Mouse (Mus musculus) heart, embryonic 13.5 days (tissue): ENCODE data around the gene Spcs1. TPM values are rescaled to one million over a fixed set of nuclear protein-coding genes. Genes with fewer than 3 reads are reported as not detected.
A peak's percentile ranks its signal among the peaks of the same experiment; 100 is the strongest.

ENCODE experiments used
- ATAC-seq: fragments of 200-750 bp; cut with Nextera tagmentation; 2 replicates; pipeline ENCODE4 v1.8.0; 2017; ENCODE audit warnings: moderate TSS enrichment; ENCODE audit not compliant: insufficient number of reproducible peaks, low FRiP score, low TSS enrichment; ENCODE audit errors: extremely low read depth
- H3K27ac ChIP-seq: fragments of 300-500 bp; sonication (generic); replicated peaks from 2 replicates; pipeline ENCODE4 v1.5.1; 2015; ENCODE audit warnings: moderate library complexity, mild to moderate bottlenecking, inconsistent platforms
- H3K27me3 ChIP-seq: fragments of 300-500 bp; sonication (generic); replicated peaks from 2 replicates; pipeline ENCODE4 v1.6.1; 2015; ENCODE audit warnings: mild to moderate bottlenecking, inconsistent platforms
- H3K36me3 ChIP-seq: fragments of 300-500 bp; sonication (generic); 2 replicates; pipeline ENCODE4 v1.6.1; 2015; ENCODE audit warnings: mild to moderate bottlenecking, inconsistent platforms
- H3K4me1 ChIP-seq: fragments of 300-500 bp; sonication (generic); 2 replicates; pipeline ENCODE4 v1.6.1; 2015; ENCODE audit warnings: inconsistent platforms
- H3K4me2 ChIP-seq: fragments of 300-500 bp; sonication (generic); 2 replicates; pipeline ENCODE4 v1.6.1; 2015; ENCODE audit warnings: inconsistent platforms, mild to moderate bottlenecking, moderate library complexity
- H3K4me3 ChIP-seq: fragments of 300-500 bp; sonication (generic); 2 replicates; pipeline ENCODE4 v1.5.1; 2015; ENCODE audit warnings: moderate library complexity, mild to moderate bottlenecking, inconsistent platforms
- H3K9ac ChIP-seq: fragments of 300-500 bp; sonication (generic); 2 replicates; pipeline ENCODE4 v1.6.1; 2015; ENCODE audit warnings: inconsistent platforms, mild to moderate bottlenecking, moderate library complexity
- H3K9me3 ChIP-seq: fragments of 300-500 bp; sonication (generic); 2 replicates; pipeline ENCODE4 v1.6.1; 2016; ENCODE audit warnings: inconsistent platforms
- WGBS: fragments of 180-500 bp; shearing (Covaris S2); methylation state at CpG from one replicate; pipeline ENCODE4 v1.1.7; 2015; ENCODE audit warnings: mixed read lengths; 5-methylcytosine and 5-hydroxymethylcytosine counted together
- polyA plus RNA-seq: library from polyadenylated mRNA; unstranded; fragments of >200 nt; fragmentation: Nextera tagmentation; extraction: Ambion mirVana; gene quantifications from 2 replicates; pipeline ENCODE4 v1.2.1, GENCODE M21; 2015

Spcs1 gene
- polyA plus RNA-seq: 340 and 382 TPM in 2 replicates

DNA sequence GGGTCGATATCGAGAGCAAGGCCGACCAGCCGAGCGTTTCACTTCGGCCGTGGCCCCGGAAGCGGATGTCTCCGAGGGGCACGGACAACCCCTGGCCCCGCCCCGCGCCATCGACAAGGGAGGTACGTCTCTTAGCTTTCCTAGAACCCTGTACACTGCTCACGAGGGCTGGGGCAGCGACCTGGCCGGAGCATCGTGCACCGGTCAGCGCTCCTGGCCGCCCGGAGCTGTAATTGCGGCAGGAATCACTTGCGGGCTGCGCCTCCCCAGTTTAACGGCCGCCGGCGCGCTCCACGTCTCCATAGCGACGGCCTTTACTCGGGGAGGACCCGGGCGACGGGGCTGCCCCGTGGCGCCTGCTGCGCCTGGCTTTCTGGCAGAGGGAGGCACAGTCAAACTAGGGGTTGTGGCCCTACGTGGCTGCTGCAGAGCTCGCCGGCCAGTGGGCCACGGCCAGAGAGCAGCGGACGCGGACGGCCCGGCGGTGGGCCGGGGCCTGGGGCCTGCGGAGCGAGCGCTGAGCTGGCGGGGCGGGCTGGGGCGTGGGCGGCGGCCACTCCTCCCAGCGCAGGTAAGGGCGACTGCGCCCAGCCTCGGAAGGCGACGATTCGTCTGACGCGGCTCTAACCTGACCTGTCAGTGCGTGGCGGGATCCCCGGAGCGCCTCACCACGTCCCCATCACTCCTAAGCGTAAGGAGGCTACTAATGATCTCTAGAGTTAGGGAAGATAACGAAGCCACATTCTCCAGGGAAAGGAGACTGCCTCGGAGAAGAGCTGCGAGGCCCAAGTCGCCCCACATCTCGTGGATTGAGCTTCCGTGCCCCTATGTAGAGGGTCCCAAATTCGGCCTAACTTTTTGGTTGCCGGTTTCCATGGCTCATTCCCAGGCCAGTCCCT, at the start of gene Spcs1, which contains the start of gene Glt8d1:
Spcs1 (minus strand) TSS at position 366 of the 899 bp plus-strand sequence.
Glt8d1 (plus strand) TSS at position 94 of the 899 bp plus-strand sequence.
- Histone ChIP-seq H3K9me3 (no peaks in the 10 kb centered on the region), H3K4me3 (peak within 1 kb of the TSS; percentile 80), H3K4me1 (peaks cover 19% of the 10 kb centered on the region), H3K36me3 (peaks cover 29% of the 10 kb centered on the region), H3K9ac (peak within 1 kb of the TSS; percentile 88), H3K27ac (peak within 1 kb of the TSS; percentile 90), H3K4me2 (peak within 1 kb of the TSS; percentile 82), H3K27me3 (no peaks in the 10 kb centered on the region)
- under 1% methylated on average over 65 of the region's 84 CpGs for WGBS
- ATAC-seq: peak; percentile 84

DNA sequence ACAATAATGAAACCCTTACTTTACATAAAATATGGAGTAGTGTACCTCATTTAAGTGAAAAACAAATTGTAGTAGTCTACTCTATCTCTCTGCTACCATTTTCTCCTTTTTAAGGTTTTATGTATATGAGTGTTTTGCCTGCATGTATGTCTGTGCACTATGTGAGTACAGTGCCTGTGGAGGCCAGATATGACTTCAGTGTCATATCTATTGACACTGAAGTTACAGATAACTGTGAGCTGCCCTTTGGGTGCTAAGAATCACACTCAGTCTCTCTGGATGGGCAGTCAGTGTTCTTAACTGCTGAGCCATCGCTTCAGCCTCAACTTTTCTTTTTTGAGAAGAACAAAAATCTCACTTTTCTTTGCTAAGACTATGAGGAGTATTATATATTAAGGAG, 44.3 kb upstream of the Spcs1 start:
- Histone ChIP-seq H3K27ac (no peak overlapping the region), H3K4me1 (no peaks in the 10 kb centered on the region), H3K36me3 (peaks cover 81% of the 10 kb centered on the region), H3K9me3 (no peaks in the 10 kb centered on the region), H3K27me3 (no peaks in the 10 kb centered on the region), H3K4me3 (no peak overlapping the region), H3K4me2 (no peak overlapping the region), H3K9ac (no peak overlapping the region)
- 65% methylated on average over 1 of the region's 1 CpGs for WGBS
- ATAC-seq: no peak

DNA sequence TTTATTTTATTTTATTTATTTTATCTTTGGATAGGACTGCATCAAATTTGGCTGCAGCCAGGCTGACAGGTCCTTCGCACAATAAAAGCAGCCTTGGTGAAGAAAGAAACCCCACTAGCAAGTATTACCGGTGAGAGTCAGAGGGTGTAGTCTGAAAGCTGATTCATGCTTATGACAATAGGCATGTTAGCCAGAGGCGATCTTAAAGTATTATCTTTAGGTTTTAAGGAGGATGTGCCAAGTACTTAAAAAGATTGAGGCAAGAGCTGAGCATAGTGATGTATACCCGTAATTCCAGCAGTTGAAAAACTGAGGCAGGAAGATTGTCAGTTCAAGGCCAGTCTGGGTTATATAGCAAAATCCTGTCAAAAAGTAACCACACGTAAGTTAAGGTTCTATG, 43.8 kb upstream of the Spcs1 start:
- peaks cover 79% of the 10 kb centered on the region for H3K36me3 ChIP-seq
- H3K4me1 ChIP-seq: no peaks in the 10 kb centered on the region
- ATAC-seq: no peak
- no peak overlapping the region for H3K4me3 ChIP-seq
- H3K27me3 ChIP-seq: no peaks in the 10 kb centered on the region
- no peaks in the 10 kb centered on the region for H3K9me3 ChIP-seq
- H3K9ac ChIP-seq: no peak overlapping the region
- 82% methylated on average over 5 of the region's 5 CpGs for WGBS
- H3K4me2 ChIP-seq: no peak overlapping the region
- H3K27ac ChIP-seq: no peak overlapping the region

DNA sequence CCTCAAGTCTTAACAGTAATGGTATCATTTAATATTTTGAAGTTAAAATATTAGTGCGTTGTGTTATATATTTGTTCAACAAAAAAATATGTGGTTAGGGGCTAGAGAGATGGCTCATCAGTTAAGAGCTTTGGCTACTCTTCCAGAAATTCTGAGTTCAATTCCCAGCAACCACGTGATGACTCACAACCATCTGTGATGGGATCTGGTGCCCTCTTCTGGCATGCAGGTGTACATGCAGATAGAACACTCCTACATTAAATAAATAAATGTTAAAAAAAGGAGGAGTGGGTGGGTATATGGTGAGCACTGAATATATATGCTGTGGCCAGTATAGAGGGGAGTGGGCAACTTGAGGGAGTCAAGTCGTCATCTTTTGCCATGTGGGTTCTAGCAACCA, 24.3 kb upstream of the Spcs1 start:
- H3K9me3 ChIP-seq: no peaks in the 10 kb centered on the region
- no peaks in the 10 kb centered on the region for H3K27me3 ChIP-seq
- no peak overlapping the region for H3K27ac ChIP-seq
- 79% methylated on average over 3 of the region's 3 CpGs for WGBS
- H3K4me3 ChIP-seq: no peak overlapping the region
- ATAC-seq: no peak
- no peak overlapping the region for H3K9ac ChIP-seq
- H3K4me2 ChIP-seq: no peak overlapping the region
- peaks cover 87% of the 10 kb centered on the region for H3K36me3 ChIP-seq
- H3K4me1 ChIP-seq: peaks cover 7% of the 10 kb centered on the region; the same call in 1 of the 2 replicates

DNA sequence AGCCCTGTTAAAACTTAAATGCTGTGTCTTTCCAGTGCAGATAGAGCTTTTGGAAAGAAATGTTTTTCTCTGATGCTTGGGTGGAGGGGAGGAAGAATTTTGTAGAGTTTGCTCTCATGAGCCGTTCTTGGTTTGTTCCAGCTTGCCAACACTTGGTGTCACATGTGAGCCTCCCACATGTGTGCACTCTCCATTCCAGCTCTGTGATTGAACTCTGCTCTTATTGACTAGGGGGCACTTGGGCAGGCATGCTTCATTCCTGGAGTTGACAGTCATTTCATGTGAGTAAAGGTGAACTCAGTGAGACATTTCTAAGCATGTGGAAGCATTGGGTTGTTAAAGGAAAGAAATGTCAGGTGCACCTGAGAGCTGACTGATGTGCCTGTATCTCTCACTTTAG, 21.1 kb upstream of the Spcs1 start:
- no peak overlapping the region for H3K4me2 ChIP-seq
- H3K36me3 ChIP-seq: peaks cover 60% of the 10 kb centered on the region
- ATAC-seq: no peak
- WGBS: 38% methylated on average over 1 of the region's 1 CpGs
- H3K4me1 ChIP-seq: peaks cover 26% of the 10 kb centered on the region
- H3K9me3 ChIP-seq: no peaks in the 10 kb centered on the region
- no peak overlapping the region for H3K4me3 ChIP-seq
- H3K9ac ChIP-seq: no peak overlapping the region
- H3K27ac ChIP-seq: no peak overlapping the region
- no peaks in the 10 kb centered on the region for H3K27me3 ChIP-seq

DNA sequence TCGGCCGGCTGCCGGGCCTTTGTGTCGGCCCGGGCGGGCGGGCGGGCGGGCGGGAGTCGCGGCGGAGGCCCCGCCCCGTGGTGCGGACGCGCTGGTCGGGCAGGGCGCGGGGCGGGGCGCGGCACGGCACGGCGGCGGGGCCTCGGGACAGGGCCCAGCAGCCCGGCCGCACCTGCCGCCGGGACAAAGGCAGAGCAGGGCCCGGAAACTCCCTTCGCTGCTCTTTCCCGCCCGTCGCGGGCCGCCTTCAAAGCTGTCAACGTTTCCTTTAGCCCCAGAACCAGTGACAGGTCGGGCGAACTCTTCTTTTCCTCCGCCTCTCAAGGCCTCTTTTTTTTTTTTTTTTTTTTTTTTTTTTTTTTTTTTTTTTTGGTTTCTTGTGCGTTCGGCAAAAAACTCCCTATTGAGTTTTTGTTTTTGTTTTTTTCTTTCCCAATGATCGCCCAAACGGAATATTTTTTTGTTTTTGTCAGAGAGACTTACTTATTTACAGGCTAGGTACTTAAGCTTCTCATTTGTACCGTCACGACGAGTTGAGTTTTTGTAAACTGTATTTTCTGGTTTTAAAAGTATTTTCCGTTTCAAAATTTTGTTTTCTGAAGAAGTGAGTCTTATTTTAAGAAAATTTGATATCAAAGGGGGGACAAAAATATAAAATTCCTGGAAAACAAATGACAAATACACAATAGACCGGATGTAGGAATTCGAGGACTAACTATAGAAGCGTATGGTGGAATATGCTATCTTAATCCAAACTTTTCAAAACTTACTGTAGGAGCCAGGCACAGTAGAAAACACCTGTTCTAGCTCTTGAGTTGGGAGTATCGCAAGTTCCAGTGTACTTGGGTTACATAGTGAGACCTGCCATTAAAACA, 18.1 kb upstream of the Spcs1 start:
- 4% methylated on average over 49 of the region's 56 CpGs for WGBS
- peak overlapping the region; percentile 93 for H3K4me2 ChIP-seq
- H3K36me3 ChIP-seq: peaks cover 61% of the 10 kb centered on the region

DNA sequence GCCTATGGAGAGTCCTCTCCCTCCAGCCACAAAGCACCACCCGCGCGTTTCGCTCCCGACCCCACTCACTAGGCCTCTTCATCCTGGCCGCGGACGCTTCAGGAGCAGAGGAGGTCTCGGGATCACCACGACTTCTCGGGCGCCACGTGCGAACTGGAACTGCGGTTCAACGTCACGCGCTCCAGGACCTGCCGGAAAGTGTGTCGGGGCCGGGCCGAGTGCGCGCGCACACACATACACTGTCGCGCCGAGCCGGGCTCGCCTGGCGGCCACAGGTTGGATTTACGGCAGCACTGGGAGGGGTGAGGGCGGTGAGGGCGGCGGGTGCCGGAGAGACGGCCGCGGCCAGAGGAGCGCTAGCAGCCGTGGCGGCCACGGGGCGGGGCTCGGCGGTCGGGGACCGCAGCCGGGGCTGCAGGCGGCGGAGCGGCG, 17.4 kb upstream of the Spcs1 start, which contains the start of the genes Pbrm1 and Gnl3:
Pbrm1 (plus strand) TSS at position 279 of the 432 bp plus-strand sequence.
Gnl3 (minus strand) TSS at position 293 of the 432 bp plus-strand sequence.
- under 1% methylated on average over 51 of the region's 53 CpGs for WGBS
- peak; percentile 90 for ATAC-seq
- Histone ChIP-seq H3K27me3 (no peaks in the 10 kb centered on the region), H3K36me3 (peaks cover 61% of the 10 kb centered on the region), H3K4me1 (peaks cover 37% of the 10 kb centered on the region), H3K27ac (peak within 1 kb of the TSS; percentile 99), H3K9ac (peak within 1 kb of the TSS; percentile 96), H3K4me2 (peak within 1 kb of the TSS; percentile 93), H3K9me3 (no peaks in the 10 kb centered on the region), H3K4me3 (peak within 1 kb of the TSS; percentile 90)

More for the DNA sequence above, 18.1 kb upstream of the Spcs1 start:
- no peaks in the 10 kb centered on the region for H3K9me3 ChIP-seq
- ATAC-seq: peak; percentile 94
- H3K27ac ChIP-seq: peak overlapping the region; percentile 99
- H3K9ac ChIP-seq: peak overlapping the region; percentile 96
- H3K27me3 ChIP-seq: no peaks in the 10 kb centered on the region
- H3K4me3 ChIP-seq: peak overlapping the region; percentile 90
- peaks cover 37% of the 10 kb centered on the region for H3K4me1 ChIP-seq

DNA sequence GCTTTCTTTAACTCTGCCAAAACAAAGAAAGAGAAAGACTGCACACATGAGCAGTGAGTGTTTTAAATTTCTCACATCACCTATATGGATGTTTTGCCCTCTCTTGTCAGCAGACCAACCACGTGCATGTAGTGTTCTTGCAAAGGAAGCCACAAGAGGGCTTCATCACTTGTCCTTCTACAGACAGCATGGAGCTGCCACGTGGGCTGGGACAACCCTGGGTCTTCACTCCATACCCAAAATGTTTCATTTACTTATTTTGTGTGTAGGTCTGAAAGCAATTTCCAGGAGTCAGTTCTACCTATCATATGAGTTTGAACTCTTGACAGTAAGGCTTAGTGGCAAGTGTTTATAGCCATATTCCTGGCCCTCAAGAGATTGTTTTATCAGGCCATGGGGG, 16.4 kb upstream of the Spcs1 start:
- Histone ChIP-seq H3K36me3 (peaks cover 62% of the 10 kb centered on the region), H3K27ac (0 out of 2 replicates have a peak overlapping the region, but pooled peaks have one; percentile 99), H3K27me3 (no peaks in the 10 kb centered on the region), H3K4me2 (peak overlapping the region; percentile 93), H3K4me1 (peaks cover 37% of the 10 kb centered on the region), H3K4me3 (peak overlapping the region; percentile 90), H3K9ac (peak overlapping the region; percentile 96), H3K9me3 (no peaks in the 10 kb centered on the region)
- WGBS: 1% methylated on average over 2 of the region's 2 CpGs
- ATAC-seq: no peak

DNA sequence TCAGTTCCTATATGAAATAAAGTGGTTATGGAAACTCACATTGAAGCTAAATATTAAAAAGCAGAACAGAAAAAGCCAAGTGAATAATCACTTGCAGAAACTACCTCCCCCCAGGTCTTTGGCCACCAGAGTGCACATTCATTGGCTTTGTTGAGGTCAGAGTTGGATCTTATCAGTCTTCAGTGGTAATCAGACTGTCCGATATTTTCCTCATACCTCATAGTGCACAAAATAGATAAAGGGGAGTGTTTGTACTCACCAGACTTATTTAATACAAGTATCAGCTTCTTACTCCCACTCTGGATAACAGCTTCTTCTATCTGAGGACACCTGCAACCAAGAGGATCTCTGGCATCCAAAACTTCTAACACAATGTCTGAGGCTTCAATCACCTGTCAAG, 14.6 kb upstream of the Spcs1 start:
- no peak overlapping the region for H3K4me3 ChIP-seq
- WGBS: 35% methylated on average over 1 of the region's 1 CpGs
- peaks cover 31% of the 10 kb centered on the region for H3K4me1 ChIP-seq
- no peak overlapping the region for H3K9ac ChIP-seq
- no peaks in the 10 kb centered on the region for H3K9me3 ChIP-seq
- ATAC-seq: no peak
- no peaks in the 10 kb centered on the region for H3K27me3 ChIP-seq
- H3K36me3 ChIP-seq: peaks cover 67% of the 10 kb centered on the region
- no peak overlapping the region for H3K4me2 ChIP-seq
- no peak overlapping the region for H3K27ac ChIP-seq

DNA sequence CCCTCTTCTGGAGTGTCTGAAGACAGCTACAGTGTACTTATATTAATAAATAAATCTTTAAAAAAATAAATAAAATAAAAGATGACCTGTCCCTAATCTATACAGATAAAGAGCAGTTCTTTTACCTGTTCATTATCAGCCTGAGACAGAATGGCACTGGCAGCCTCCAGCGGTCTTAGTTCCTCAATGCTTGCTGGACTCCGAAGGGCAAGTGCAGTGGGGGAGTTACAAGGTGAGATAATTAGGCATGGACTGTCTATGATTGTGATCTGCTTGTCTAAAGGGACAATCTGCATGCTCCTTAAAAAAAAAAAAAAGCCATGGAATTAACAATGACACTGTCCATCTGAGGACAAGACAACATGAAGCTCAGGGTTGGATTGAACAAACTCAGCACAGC, 12.5 kb upstream of the Spcs1 start:
- 93% methylated on average over 2 of the region's 2 CpGs for WGBS
- no peak overlapping the region for H3K4me2 ChIP-seq
- ATAC-seq: no peak
- H3K27ac ChIP-seq: no peak overlapping the region
- no peak overlapping the region for H3K4me3 ChIP-seq
- H3K4me1 ChIP-seq: peaks cover 21% of the 10 kb centered on the region
- no peaks in the 10 kb centered on the region for H3K27me3 ChIP-seq
- no peaks in the 10 kb centered on the region for H3K9me3 ChIP-seq
- no peak overlapping the region for H3K9ac ChIP-seq
- H3K36me3 ChIP-seq: peaks cover 88% of the 10 kb centered on the region

DNA sequence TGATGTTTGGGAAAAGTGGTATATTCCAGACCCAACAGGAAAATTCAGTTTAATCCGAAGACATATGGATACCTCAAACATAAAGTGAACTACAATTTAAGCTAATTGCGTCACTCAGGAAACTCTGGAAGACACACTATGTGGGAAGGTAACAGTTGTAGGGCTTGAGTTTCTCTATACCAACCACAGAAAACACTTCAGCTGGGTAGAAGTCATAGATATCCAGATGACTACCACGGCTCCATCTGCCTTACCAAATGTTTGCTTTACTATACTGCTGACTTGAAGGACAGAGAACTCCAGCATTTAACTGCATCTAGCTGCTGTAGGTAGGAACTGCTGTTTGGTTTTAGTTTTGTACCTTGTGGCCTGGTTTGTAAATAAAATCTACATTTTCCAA, 10.1 kb upstream of the Spcs1 start:
- no peak for ATAC-seq
- 92% methylated on average over 3 of the region's 3 CpGs for WGBS

More for the DNA sequence above, 10.1 kb upstream of the Spcs1 start:
- no peak overlapping the region for H3K9ac ChIP-seq
- no peak overlapping the region for H3K27ac ChIP-seq
- no peaks in the 10 kb centered on the region for H3K27me3 ChIP-seq
- peaks cover 97% of the 10 kb centered on the region for H3K36me3 ChIP-seq
- H3K4me3 ChIP-seq: no peak overlapping the region
- 0 out of 2 replicates have a peak, but pooled peaks cover 2% of the 10 kb centered on the region for H3K4me1 ChIP-seq
- no peaks in the 10 kb centered on the region for H3K9me3 ChIP-seq
- H3K4me2 ChIP-seq: no peak overlapping the region
